Mouse (Mus musculus) neural tube, embryonic 10.5 days (tissue): ENCODE data around the gene Prkg2.

Source experiments
- DNase-seq: peaks from one replicate; pipeline ENCODE4 v3.0.0-alpha.2; 2017; ENCODE audit warnings: low spot score; ENCODE audit errors: extremely low spot score

Prkg2 gene

GRCm38 (mm10) chr5:99036596-99037441 lies at the start of gene Prkg2:
TSS of gene Prkg2 (minus strand) at chr5:99037351.
- peak; percentile 69 for DNase-seq

GRCm38 (mm10) chr5:99083955-99084354 lies 46.8 kb upstream of the Prkg2 start:
- peak; percentile 24 for DNase-seq

- no peak for DNase-seq
Observed at GRCm38 (mm10) chr5:99078375-99078774, 41.2 kb upstream of the Prkg2 start.

- DNase-seq = no peak
Observed at GRCm38 (mm10) chr5:99068391-99068790, 31.2 kb upstream of the Prkg2 start.

GRCm38 (mm10) chr5:99062582-99062981 lies 25.4 kb upstream of the Prkg2 start:
- no peak for DNase-seq

- DNase-seq = no peak
Observed at GRCm38 (mm10) chr5:99039021-99039420, 1.9 kb upstream of the Prkg2 start.

GRCm38 (mm10) chr5:99037442-99037811 lies 276 bp upstream of the Prkg2 start:
- peak; percentile 40 for DNase-seq

GRCm38 (mm10) chr5:99035961-99036360 lies 1.2 kb downstream of the Prkg2 start:
- DNase-seq = no peak

- no peak for DNase-seq
Observed at GRCm38 (mm10) chr5:99031551-99032149, 5.5 kb downstream of the Prkg2 start.

GRCm38 (mm10) chr5:99026343-99026742 lies 10.8 kb downstream of the Prkg2 start:
- no peak for DNase-seq

GRCm38 (mm10) chr5:99019709-99020108 lies 17.4 kb downstream of the Prkg2 start:
- no peak for DNase-seq

GRCm38 (mm10) chr5:99015140-99015539 lies 22.0 kb downstream of the Prkg2 start:
- no peak for DNase-seq

GRCm38 (mm10) chr5:99010448-99011151 lies 26.6 kb downstream of the Prkg2 start:
- DNase-seq = no peak

- DNase-seq = no peak
Observed at GRCm38 (mm10) chr5:98998104-98998503, 39.0 kb downstream of the Prkg2 start.

- DNase-seq = no peak
Observed at GRCm38 (mm10) chr5:98995767-98996166, 41.4 kb downstream of the Prkg2 start.

GRCm38 (mm10) chr5:98991600-98991999 lies 45.6 kb downstream of the Prkg2 start:
- no peak for DNase-seq

- no peak for DNase-seq
Observed at GRCm38 (mm10) chr5:98987634-98988033, 49.5 kb downstream of the Prkg2 start.

- no peak for DNase-seq
Observed at GRCm38 (mm10) chr5:98987116-98987515, 50.0 kb downstream of the Prkg2 start.

GRCm38 (mm10) chr5:98986459-98986858 lies 50.7 kb downstream of the Prkg2 start:
- no peak for DNase-seq

GRCm38 (mm10) chr5:98986011-98986410 lies 51.1 kb downstream of the Prkg2 start:
- DNase-seq = no peak

GRCm38 (mm10) chr5:98985077-98985476 lies 52.1 kb downstream of the Prkg2 start:
- DNase-seq = no peak

- DNase-seq = no peak
Observed at GRCm38 (mm10) chr5:98981304-98981703, 55.8 kb downstream of the Prkg2 start.
